Comparison of ENCODE assay signal across 13 mouse cellular contexts in the genomic region with DNA sequence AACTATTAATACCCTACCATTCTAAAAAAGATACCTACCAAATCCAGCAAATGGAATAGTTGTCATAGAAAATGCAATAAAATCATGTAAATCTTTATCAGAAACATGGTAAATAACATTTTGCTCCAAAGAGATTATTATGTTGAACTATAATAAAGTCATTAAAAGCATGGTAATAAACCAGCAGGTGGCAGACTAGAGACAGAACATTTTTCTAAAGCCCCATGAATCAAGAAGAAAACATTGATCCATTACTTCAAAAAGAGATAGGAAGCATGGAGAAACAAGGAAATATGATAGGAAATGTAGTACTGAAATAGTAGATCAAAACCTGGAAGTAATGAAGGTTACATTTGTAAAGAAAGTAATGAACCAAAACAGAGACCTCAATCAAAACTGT.
A peak's percentile ranks its signal among the peaks of the same experiment; 100 is the strongest.
DNase-seq lines count a peak whose midpoint lies in the region.
"Had no signal": no experiment of that assay in that cellular context is flagged by ENCODE, and none has a peak within 500 bp of the region (broad histone marks: within the 10 kb centered on the region; RNA-seq: fewer than 3 reads in every experiment).

No protein-coding gene starts in this region.

- DNase-seq in embryo, embryonic 10.5 days (ENCODE audit: low spot score) = peak; percentile 24
- DNase-seq in embryo, embryonic 10 days (ENCODE audit: low spot score) = no peak
- DNase-seq in kidney, adult 9 months = peak; percentile 5
- no peak for DNase-seq in kidney, postnatal 25 days
- DNase-seq in 3T3-L1 (ENCODE audit: low read depth, low spot score) = peak; percentile 75
- DNase-seq in brain, adult 2 months (ENCODE audit: low read depth, low spot score) = peak; percentile 28
- no peak for DNase-seq in thymus, postnatal 36 days
- no peak for DNase-seq in adrenal gland, postnatal 36 days
- DNase-seq: cerebellum, adult 18-20 months; gastrocnemius, postnatal 14 days; kidney, adult 11 months; liver; lung, postnatal 14 days had no signal

Comparison
In these comparisons a context has a peak if more than half of its experiments do, and no peak if none do; other contexts are left out.
1. DNase-seq: peak in embryo, embryonic 10.5 days (single experiment), kidney, adult 9 months (single experiment), 3T3-L1 (single experiment) and brain, adult 2 months (single experiment); none in embryo, embryonic 10 days (single experiment), kidney, postnatal 25 days (0 of 2), thymus, postnatal 36 days (0 of 2) and adrenal gland, postnatal 36 days (0 of 2).